Mouse (Mus musculus): ENCODE results near the gene Gm9507.
"Not testable (repeated sequence)": the region's sequence is repeated elsewhere in the genome, so short reads cannot be mapped to it uniquely, and the experiment has no call there.

Gm9507 gene

GRCm38 (mm10) chr10:77772142-77772541, 39.5 kb downstream of the Gm9507 start:
- not testable (repeated sequence) for DNase-seq (ENCODE audit: low read depth, low spot score)

- not testable (repeated sequence) for DNase-seq (ENCODE audit: low read depth, low spot score)
Observed at GRCm38 (mm10) chr10:77771225-77771624, 40.4 kb downstream of the Gm9507 start, which contains the start of gene Gm3238. TSS of gene Gm3238 (minus strand) at chr10:77771325.

- DNase-seq (ENCODE audit: low read depth, low spot score) = no peak
Observed at GRCm38 (mm10) chr10:77769727-77770126, 41.9 kb downstream of the Gm9507 start.
